Mouse (Mus musculus) layer of hippocampus, adult 9-11 months (tissue): ENCODE measurements around the gene Chd3.
A peak's percentile ranks its signal among the peaks of the same experiment; 100 is the strongest.
"Not testable (repeated sequence)": the region's sequence is repeated elsewhere in the genome, so short reads cannot be mapped to it uniquely, and the experiment has no call there.

ENCODE experiments used
- DNase-seq: peaks from one replicate; pipeline ENCODE4 v3.0.0; 2022

Gene Chd3

DNA sequence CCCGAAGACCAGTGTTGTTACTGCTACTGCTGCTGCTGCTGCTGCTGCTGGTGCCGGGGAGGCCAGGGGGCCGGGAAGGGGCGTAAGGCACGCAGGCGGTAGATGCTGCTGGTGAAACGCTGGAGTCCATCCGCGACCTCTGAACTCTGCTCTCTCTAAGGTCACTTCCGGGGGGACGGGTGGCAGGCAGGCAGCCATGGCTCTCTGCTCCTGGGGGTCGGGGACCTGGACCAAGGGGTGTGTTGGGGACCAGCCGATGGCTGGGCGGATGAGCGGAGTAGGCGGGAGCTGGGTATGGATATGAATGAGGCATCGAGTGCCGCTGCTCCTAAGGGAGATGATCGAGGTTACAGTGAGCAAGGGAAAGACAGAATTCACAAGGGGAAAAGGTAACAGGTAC lies 37.1 kb upstream of the Chd3 start:
- no peak for DNase-seq

DNA sequence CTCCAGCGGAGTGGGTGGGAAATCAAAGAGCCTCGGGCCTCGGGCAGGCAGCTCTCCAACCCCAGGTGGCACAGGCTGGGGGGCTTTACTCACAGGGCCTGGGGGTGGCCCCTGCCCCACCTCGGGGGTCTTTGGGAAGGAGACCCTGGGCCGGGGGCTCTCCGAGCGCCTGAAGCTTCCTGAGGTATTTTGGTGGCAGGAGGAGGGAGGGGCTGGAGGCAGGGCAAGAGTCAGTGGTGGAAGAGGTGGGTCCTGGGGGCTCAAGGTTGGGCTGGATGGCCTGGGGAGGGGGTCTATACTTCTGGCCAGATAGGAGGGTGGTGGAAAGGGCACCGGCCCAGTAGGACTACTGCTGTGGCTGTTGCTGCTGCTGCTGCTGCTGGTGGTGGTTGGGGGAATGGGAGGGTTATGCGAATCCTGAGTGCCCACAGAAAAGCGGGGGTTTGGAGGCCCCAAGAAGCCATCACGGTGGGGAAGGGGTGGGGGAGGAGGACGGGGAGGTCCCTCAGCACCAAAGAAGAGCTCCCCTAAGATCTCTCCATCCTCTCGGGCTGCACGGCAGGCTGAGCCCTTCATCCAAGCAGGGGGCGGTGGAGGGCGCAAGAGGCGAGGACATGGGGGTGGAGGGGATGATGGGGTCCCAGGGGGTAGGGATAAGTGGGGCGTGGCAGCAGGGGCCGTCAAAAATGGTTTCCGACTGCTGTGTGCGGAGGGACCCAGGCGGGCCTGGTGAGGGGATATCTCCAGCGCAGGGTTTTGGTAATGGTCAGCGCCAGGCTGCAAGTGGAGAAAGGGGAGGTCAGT lies 36.4 kb upstream of the Chd3 start:
- DNase-seq = no peak

DNA sequence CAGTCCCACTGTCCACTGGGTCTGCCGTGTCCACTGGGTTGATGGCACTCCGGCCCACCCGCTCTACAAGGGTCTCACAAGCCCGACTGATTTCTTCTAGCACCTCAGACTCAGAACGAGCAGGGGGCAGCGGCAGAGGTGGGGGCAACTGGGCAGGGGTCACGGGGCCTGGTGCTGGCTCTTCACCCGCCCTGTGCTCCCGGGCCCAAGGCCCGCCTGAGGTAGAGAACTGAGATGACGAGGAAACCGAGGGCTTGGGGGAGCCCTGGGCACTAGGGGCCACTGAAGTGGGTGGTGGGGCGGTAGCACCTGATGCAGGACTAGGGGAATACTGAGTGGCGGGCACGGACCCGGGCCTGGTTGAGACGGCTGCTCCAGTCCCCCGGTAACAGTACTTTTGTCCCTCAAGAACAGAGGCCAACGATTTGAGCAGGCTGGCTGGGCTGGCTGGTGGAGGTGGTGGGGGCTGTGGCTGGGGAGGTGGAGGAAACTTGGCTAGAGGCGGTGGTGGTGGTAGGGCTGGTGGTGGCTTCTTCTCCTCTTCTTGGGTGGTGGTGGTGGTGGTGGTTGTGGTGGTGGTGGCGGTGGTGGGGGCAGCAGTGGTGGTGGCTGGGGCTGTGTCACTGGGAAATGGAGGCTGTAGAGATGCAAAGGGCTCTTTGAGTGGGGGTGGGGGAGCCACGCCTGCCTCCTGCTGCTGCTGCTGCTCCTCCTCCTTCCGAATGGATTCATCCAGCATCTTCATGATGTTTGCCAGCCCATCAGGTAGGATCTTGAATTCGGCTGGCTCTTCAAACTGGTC lies 35.6 kb upstream of the Chd3 start:
- no peak for DNase-seq

DNA sequence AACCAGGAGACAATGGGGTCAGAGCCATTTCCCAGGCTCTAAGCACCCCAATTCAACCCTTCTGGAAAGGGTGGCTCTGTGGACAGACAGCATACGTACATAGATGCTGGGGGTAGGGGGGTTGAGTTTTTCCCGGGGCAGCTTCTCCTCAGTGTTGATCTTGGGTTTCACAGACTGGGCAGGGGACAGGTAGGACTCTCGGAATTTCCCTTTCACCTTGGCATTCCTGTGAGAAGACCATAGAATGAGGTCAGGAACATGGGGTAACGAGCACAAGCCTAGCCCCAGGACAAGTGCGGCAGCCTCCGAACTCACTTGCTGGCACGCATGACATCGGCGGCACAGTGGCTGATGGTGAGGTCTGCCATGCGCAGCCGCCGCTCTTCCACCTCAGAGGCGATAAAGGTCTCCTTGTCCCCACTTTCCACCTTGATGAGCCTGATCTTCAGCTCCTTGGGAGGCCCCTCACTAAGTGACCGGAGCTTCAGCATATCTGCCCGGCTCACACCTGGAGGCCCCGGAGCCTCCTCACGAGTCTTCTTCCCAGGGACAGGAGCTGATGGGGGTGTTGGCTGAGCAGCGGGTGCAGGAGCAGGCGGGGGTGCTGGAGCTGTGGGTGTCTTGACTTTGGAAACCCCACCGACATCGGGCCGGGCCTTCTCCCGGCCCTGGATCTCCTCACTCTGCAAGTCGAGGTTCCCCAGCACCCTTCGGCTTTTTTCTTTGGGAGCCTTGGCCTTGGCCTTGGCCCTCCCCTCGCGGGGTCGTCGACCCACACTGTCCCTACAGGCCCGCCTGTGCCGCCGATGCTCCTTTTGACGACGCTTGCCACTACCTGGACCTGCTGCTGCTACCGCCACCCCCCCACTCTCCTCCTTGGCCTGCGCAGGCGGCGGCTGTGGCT lies 34.7 kb upstream of the Chd3 start:
- no peak for DNase-seq

- no peak for DNase-seq
Measured at GRCm38 (mm10) chr11:69401987-69402386, 32.8 kb upstream of the Chd3 start.

GRCm38 (mm10) chr11:69401210-69401637 lies 32.0 kb upstream of the Chd3 start:
- peak; percentile 93 for DNase-seq

GRCm38 (mm10) chr11:69400083-69400850 lies 31.1 kb upstream of the Chd3 start:
- DNase-seq = no peak

DNA sequence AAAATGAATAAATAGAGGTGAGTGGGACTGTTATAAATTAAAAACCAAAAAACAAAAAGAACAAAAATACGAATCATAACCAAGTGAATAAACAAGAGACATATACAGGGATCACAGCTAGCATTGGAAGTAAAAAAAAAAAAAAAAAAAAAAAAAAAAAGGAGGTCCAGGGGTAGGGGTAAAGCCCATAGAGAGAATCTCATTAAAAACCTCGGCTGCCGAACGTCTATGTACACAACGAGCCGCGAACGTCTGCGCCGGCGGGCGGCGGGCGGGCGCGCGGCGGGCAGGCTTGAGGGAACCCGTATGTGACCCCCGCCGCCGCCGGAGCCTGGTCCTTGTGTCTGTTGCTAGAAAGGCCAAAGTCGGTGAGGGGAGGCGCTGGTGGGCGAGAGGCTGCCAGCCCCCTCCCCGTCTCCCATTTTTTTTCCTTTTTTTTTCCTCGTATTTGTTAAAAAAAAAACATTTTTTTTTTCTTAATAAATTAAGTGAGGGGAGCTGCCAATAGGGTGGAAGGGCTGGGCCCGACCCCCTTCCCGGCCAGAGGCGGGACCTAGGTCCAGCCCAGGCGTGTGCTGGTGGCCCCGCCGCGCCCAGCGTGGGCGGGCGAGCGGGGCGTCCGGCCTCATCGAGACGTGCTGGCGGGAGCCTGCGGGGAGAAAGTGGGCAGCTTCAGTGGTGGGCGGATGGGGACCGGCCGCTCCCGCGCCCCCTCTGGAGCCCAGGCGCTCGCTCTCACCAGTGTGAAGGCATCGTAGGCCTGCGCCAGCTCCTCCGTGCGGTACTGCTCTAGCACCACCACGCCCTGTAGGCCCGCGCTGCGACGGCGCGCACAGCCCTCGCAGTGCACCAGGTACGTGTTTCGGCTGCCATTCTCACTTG lies 30.2 kb upstream of the Chd3 start:
- DNase-seq = no peak

GRCm38 (mm10) chr11:69398486-69399200 lies 29.4 kb upstream of the Chd3 start:
- DNase-seq = no peak

DNA sequence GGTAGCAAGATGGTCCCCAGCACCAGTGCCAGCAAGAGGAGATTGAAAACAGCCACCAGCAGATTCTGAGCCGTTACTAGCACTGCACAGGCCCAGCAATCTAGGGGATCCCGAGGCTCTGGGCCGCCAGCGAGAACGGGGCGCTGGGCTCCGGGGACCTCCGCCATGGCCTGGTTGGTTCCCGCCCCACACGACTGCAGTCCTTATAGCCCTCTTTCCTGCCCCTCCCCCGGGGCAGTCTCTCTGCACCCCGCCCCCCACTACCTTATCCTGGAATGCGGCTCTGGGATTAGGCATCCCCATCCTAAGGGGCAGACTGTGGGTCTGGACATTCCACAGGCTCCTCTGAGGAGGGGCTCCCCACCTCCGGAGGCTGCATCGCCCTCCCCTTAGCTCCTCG lies 28.9 kb upstream of the Chd3 start, which contains the start of gene Tmem88:
Gene Tmem88 (minus strand): TSS at position 176 of the 400 bp plus-strand sequence.
- DNase-seq = no peak

- DNase-seq = no peak
Measured at GRCm38 (mm10) chr11:69397581-69398057, 28.4 kb upstream of the Chd3 start.

GRCm38 (mm10) chr11:69396772-69397171 lies 27.6 kb upstream of the Chd3 start:
- no peak for DNase-seq

- DNase-seq = peak; percentile 99
Measured at GRCm38 (mm10) chr11:69395634-69396373, 26.6 kb upstream of the Chd3 start.

DNA sequence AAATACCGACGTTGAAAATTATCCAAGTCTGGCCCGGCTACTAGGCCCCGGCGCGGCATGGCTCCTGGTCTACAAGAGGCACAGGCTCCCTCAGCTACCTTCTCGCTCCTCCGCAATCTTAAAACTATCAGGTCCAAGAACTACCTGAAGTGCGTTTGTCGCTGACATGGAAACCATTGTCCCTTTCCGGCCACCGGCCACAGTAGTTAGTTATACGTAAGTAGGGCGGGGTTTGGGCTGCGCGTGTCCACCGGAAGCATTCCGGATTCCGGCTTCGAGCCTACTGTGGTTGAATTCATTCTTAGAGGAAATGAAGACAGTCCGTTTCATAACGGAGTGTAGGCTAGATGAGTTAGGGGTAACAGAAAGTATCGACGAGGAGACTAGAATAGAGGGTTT lies 26.0 kb upstream of the Chd3 start, which contains the start of the genes Naa38 and Cyb5d1:
Gene Naa38 (plus strand): TSS at position 253 of the 399 bp plus-strand sequence.
Gene Cyb5d1 (minus strand): TSS at position 397 of the 399 bp plus-strand sequence.
- DNase-seq = peak; percentile 93

DNA sequence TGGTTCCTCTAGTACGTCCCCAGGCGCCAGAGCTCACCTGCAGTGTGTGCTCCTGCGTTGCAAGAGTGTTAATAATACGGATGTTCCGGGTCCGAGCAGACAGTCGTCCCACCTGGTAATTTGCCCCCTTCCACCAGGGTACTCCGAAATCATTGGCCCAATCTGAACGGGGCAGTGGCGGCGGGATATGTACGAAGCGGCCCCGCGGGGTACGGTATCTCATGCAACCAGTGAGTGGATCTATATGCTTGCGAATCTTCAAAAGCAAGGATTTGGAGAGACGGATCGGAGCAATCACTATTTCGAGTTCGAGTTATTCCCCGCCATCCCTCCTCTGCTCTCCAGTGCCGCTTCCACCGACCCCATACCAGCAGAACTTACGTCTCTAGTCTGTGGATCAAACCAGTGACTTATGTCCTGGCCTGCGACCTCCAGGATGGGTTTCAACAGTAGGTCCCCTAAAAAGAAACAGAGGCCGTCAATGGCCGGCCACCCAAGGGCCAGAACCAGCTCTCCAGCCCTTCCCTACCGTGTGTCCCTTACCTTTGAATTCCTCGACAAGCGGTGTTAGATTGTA lies 25.5 kb upstream of the Chd3 start:
- DNase-seq = not testable (repeated sequence)

DNA sequence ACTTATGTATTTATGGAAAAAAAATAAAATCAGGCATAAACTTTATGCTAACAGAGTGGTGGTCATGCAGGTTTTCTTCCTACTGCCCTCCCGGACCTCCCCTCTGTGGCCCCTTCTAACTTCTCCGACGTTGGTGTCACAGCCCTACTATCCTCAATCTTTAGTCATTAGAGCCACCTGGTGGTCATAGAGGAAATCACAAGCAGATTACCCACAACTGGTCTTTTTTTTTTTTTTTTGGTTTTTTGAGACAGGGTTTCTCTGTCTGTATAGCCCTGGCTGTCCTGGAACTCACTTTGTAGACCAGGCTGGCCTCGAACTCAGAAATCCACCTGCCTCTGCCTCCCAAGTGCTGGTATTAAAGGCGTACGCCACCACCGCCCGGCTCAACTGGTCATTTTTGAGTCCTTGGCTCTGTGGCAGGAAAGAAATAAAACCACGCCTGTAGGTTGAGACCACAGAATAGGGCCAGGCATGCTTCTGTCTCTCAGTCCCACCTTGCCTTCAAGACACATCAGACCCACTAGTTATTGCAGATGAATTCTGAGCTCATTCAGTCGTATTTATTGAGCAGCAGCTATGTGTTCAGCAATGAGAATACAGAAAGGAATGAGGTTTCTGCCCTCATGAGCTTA lies 21.3 kb upstream of the Chd3 start:
- DNase-seq = no peak

- no peak for DNase-seq
Measured at GRCm38 (mm10) chr11:69389531-69390399, 20.6 kb upstream of the Chd3 start.
